Mouse (Mus musculus) liver, embryonic 13.5 days (tissue): ENCODE measurements around the gene Gm15013. TPM values are rescaled to one million over a fixed set of nuclear protein-coding genes. Genes with fewer than 3 reads are reported as not detected.
"Not testable (repeated sequence)": the region's sequence is repeated elsewhere in the genome, so short reads cannot be mapped to it uniquely, and the experiment has no call there.

Experiments
- ATAC-seq: fragments of 200-750 bp; cut with Nextera tagmentation; 2 replicates; pipeline ENCODE4 v1.8.0; 2017; ENCODE audit warnings: low read depth, mild to moderate bottlenecking, moderate number of reproducible peaks, moderate library complexity
- DNase-seq: peaks from one replicate; pipeline ENCODE4 v3.0.0; 2022
- H3K27ac ChIP-seq: fragments of 300-500 bp; sonication (generic); 2 replicates; pipeline ENCODE4 v1.5.1; 2015; ENCODE audit warnings: moderate library complexity, mild to moderate bottlenecking, inconsistent platforms
- H3K27me3 ChIP-seq: fragments of 300-500 bp; sonication (generic); 2 replicates; pipeline ENCODE4 v1.6.1; 2015; ENCODE audit warnings: mild to moderate bottlenecking, inconsistent platforms
- H3K36me3 ChIP-seq: fragments of 300-500 bp; sonication (generic); 2 replicates; pipeline ENCODE4 v1.6.1; 2015; ENCODE audit warnings: mild to moderate bottlenecking, inconsistent platforms
- H3K4me1 ChIP-seq: fragments of 300-500 bp; sonication (generic); replicated peaks from 2 replicates; pipeline ENCODE4 v1.6.1; 2015; ENCODE audit warnings: inconsistent platforms
- H3K4me2 ChIP-seq: fragments of 300-500 bp; sonication (generic); 2 replicates; pipeline ENCODE4 v1.6.1; 2015; ENCODE audit warnings: inconsistent platforms, mild to moderate bottlenecking, moderate library complexity
- H3K4me3 ChIP-seq: fragments of 300-500 bp; sonication (generic); replicated peaks from 2 replicates; pipeline ENCODE4 v1.5.1; 2015; ENCODE audit warnings: mild to moderate bottlenecking, inconsistent platforms
- H3K9ac ChIP-seq: fragments of 300-500 bp; sonication (generic); 2 replicates; pipeline ENCODE4 v1.6.1; 2015; ENCODE audit warnings: mild to moderate bottlenecking, inconsistent platforms
- H3K9me3 ChIP-seq: fragments of 300-500 bp; sonication (generic); replicated peaks from 2 replicates; pipeline ENCODE4 v1.6.1; 2016; ENCODE audit warnings: inconsistent platforms
- WGBS: fragments of 180-500 bp; shearing (Covaris S2); methylation state at CpG from one replicate; pipeline ENCODE4 v1.1.7; 2015; ENCODE audit not compliant: insufficient replicate concordance; 5-methylcytosine and 5-hydroxymethylcytosine counted together
- polyA plus RNA-seq: library from polyadenylated mRNA; unstranded; fragments of >200 nt; fragmentation: Nextera tagmentation; extraction: Ambion mirVana; gene quantifications from 2 replicates; pipeline ENCODE4 v1.2.1, GENCODE M21; 2015

Gene Gm15013
- polyA plus RNA-seq, result 0.14 TPM in 1 of 2 replicates, not detected in the other

DNA sequence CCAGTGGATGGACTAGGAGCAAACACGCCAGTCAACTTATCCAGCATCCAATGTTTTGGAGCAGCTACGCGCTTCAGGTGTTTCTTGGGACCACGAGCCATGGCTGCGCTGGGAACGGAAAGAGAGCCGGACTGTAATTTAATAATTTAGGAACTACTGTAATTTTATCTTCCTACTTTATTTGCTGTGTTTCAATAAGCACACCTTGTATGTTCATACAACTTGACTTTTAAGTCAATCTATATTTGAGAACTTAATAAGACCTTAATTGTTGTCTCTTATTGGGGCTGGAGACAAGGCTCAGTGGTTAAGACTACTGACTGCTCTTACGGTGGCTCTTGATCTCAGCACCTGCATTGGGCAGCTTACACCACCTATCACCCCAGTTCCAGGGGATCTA lies at the start of gene Gm15013:
TSS of gene Gm15013 (minus strand) at position 101 of the 400 bp plus-strand sequence.
- H3K27ac ChIP-seq, result no peak within 1 kb of the TSS
- no peaks in the 10 kb centered on the region for H3K9me3 ChIP-seq
- no peaks in the 10 kb centered on the region for H3K36me3 ChIP-seq
- H3K4me1 ChIP-seq, result no peaks in the 10 kb centered on the region
- H3K27me3 ChIP-seq, result no peaks in the 10 kb centered on the region
- WGBS, result 85% methylated on average over 8 of the region's 8 CpGs
- no peak within 1 kb of the TSS for H3K9ac ChIP-seq
- no peak within 1 kb of the TSS for H3K4me3 ChIP-seq
- H3K4me2 ChIP-seq, result no peak within 1 kb of the TSS
- ATAC-seq, result no peak
- no peak for DNase-seq

DNA sequence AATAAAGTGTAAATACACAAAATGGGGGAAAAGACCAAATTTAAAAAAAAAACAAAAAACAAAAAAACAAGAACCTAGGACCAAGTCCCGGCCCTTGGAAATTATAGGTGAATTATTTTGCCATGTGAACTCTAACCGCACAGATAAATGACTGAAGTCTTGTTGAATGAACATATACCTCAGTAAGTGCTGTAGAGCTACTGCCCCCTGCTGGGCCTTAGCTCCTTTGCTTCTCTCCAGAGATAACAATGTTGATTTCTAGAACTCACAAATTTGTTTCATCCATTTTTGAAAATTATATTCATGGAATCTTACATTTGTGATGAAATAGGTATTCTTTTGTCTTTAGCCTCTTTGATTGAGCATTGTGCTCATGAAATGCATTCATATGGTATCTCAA lies 48.3 kb upstream of the Gm15013 start:
- Histone ChIP-seq H3K4me2 (no peak overlapping the region), H3K4me3 (no peak overlapping the region), H3K4me1 (no peaks in the 10 kb centered on the region), H3K27me3 (no peaks in the 10 kb centered on the region), H3K9ac (no peak overlapping the region), H3K9me3 (no peaks in the 10 kb centered on the region), H3K27ac (no peak overlapping the region), H3K36me3 (no peaks in the 10 kb centered on the region)
- 40% methylated on average over 2 of the region's 2 CpGs for WGBS
- ATAC-seq (no peak), DNase-seq (no peak)

- H3K4me2 ChIP-seq, H3K9ac ChIP-seq, H3K36me3 ChIP-seq, H3K9me3 ChIP-seq, H3K27ac ChIP-seq, H3K4me3 ChIP-seq, H3K4me1 ChIP-seq, ATAC-seq, H3K27me3 ChIP-seq, DNase-seq: not testable (repeated sequence)
- 62% methylated on average over 3 of the region's 3 CpGs for WGBS
These were observed 44.4 kb upstream of the Gm15013 start for GRCm38 (mm10) chrX:139758634-139759033.

GRCm38 (mm10) chrX:139751855-139752254 lies 37.6 kb upstream of the Gm15013 start:
- DNase-seq (peak; percentile 3), ATAC-seq (no peak)
- Histone ChIP-seq H3K27me3 (no peaks in the 10 kb centered on the region), H3K4me1 (no peaks in the 10 kb centered on the region), H3K36me3 (no peaks in the 10 kb centered on the region), H3K4me2 (no peak overlapping the region), H3K4me3 (no peak overlapping the region), H3K9me3 (no peaks in the 10 kb centered on the region), H3K9ac (no peak overlapping the region), H3K27ac (no peak overlapping the region)
- WGBS, result 0% methylated on average over 1 of the region's 1 CpGs

GRCm38 (mm10) chrX:139737066-139737465 lies 22.8 kb upstream of the Gm15013 start:
- 77% methylated on average over 5 of the region's 5 CpGs for WGBS
- Histone ChIP-seq H3K9me3 (no peaks in the 10 kb centered on the region), H3K36me3 (no peaks in the 10 kb centered on the region), H3K4me3 (no peak overlapping the region), H3K4me2 (no peak overlapping the region), H3K27ac (no peak overlapping the region), H3K9ac (no peak overlapping the region), H3K4me1 (no peaks in the 10 kb centered on the region), H3K27me3 (no peaks in the 10 kb centered on the region)
- DNase-seq (no peak), ATAC-seq (no peak)

GRCm38 (mm10) chrX:139730541-139730940 lies 16.3 kb upstream of the Gm15013 start:
- H3K4me3 ChIP-seq, result no peak overlapping the region
- H3K4me1 ChIP-seq, result no peaks in the 10 kb centered on the region
- H3K9me3 ChIP-seq, result no peaks in the 10 kb centered on the region
- 77% methylated on average over 3 of the region's 3 CpGs for WGBS
- H3K27ac ChIP-seq, result no peak overlapping the region
- no peaks in the 10 kb centered on the region for H3K27me3 ChIP-seq
- H3K4me2 ChIP-seq, result no peak overlapping the region
- ATAC-seq (no peak), DNase-seq (no peak)
- H3K9ac ChIP-seq, result no peak overlapping the region
- H3K36me3 ChIP-seq, result no peaks in the 10 kb centered on the region

DNA sequence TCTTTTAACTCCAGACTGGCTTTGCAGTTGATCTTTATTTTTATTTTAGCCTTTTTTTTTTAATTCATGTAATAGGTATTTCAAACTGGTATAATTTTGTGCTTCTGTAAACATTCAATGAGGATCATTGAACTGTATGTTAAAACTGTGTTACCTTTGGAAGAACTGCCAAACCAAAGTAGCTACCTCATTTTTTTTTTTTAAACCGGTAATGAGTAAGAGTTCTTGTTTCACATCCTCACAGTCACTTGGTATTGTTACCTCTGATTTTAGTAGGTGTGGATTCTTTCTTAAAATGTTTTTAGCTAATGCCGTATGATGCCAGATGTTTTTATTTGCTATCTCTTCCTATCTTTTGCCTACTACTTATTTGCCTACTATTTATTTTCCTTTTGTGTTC lies 8.1 kb upstream of the Gm15013 start:
- Histone ChIP-seq H3K27ac (no peak overlapping the region), H3K4me2 (no peak overlapping the region), H3K4me1 (no peaks in the 10 kb centered on the region), H3K9me3 (no peaks in the 10 kb centered on the region), H3K36me3 (no peaks in the 10 kb centered on the region), H3K4me3 (no peak overlapping the region), H3K9ac (no peak overlapping the region), H3K27me3 (no peaks in the 10 kb centered on the region)
- ATAC-seq (no peak), DNase-seq (no peak)
- 86% methylated on average over 2 of the region's 2 CpGs for WGBS

DNA sequence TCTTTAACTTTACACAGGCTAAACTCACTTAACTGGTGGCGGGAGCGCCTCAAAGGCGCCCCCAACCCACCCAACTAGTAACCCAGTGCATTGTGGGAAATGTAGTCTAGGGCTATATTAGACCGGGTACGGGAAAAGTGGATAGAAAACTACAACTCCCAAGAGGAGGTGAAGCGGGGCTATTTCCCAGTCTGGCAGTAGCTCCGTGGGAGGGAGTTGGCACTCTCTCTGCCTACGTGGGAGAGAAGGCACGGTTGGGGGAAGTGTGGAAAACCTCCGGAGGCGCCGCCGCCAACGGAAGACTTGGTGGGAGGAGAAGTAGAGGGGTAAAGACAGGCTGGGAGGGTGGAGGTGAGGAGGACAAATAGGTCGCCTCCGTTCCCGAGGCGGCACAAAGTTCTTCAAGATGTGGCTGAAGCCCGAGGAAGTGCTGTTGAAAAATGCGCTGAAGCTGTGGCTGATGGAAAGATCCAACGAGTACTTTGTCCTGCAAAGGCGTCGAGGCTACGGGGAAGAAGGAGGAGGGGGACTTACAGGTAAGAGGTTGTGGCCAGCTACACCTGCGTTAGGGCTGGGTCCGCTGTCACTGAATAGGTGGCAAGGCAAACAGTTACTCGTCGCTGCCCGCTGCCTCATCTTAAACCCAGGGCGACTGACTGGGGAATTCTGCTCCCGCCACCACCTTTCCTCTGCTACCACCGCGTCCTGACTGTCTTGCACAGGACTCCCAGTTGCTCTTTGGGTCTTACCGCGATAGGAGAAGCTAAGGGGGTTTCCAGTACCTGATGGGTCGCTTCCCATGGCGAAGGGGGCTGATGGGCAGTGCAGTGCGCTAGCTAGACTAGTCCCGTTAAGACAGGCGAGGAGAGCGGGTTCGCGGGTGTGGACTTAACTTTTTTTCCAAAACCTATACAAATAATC lies 29.2 kb downstream of the Gm15013 start, which contains the start of gene Tbc1d8b:
TSS of gene Tbc1d8b (plus strand) at position 222 of the 921 bp plus-strand sequence.
- no peaks in the 10 kb centered on the region for H3K9me3 ChIP-seq
- peaks cover 12% of the 10 kb centered on the region for H3K4me1 ChIP-seq
- peak; percentile 100 for ATAC-seq
- H3K9ac ChIP-seq, result peak within 1 kb of the TSS; percentile 71
- H3K27ac ChIP-seq, result no peak within 1 kb of the TSS
- WGBS, result 9% methylated on average over 43 of the region's 43 CpGs
- peak; percentile 61 for DNase-seq
- H3K4me2 ChIP-seq, result peak within 1 kb of the TSS; percentile 71
- no peaks in the 10 kb centered on the region for H3K27me3 ChIP-seq
- peak within 1 kb of the TSS; percentile 68 for H3K4me3 ChIP-seq
- no peaks in the 10 kb centered on the region for H3K36me3 ChIP-seq

DNA sequence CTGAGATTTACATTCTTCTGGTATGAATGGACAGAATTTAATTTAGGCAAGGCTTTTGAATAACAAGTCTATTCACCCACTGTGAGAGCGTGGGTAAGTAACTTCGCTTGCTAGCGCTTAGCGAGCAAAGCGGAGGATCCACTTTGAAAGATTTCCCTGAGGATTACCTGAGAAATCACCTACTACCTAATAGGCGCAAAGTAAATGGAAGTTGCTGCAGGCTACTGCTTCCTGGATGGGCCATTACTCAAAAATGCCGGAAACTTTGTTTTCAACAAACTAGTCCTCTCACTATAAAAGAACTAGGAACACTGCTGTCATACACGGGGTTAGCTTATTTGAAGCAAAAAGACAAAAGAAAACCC lies 29.9 kb downstream of the Gm15013 start:
- H3K27me3 ChIP-seq, result no peaks in the 10 kb centered on the region
- H3K4me2 ChIP-seq, result peak overlapping the region; percentile 71
- H3K4me1 ChIP-seq, result peaks cover 12% of the 10 kb centered on the region
- H3K36me3 ChIP-seq, result no peaks in the 10 kb centered on the region
- ATAC-seq, result peak; percentile 20
- H3K27ac ChIP-seq, result no peak overlapping the region
- no peak for DNase-seq
- no peaks in the 10 kb centered on the region for H3K9me3 ChIP-seq
- 21% methylated on average over 8 of the region's 8 CpGs for WGBS
- peak overlapping the region; percentile 68 for H3K4me3 ChIP-seq
- H3K9ac ChIP-seq, result peak overlapping the region; percentile 71

GRCm38 (mm10) chrX:139665829-139666228 lies 48.5 kb downstream of the Gm15013 start:
- Histone ChIP-seq H3K4me3 (no peak overlapping the region), H3K27me3 (no peaks in the 10 kb centered on the region), H3K4me1 (no peaks in the 10 kb centered on the region), H3K27ac (no peak overlapping the region), H3K4me2 (no peak overlapping the region), H3K36me3 (no peaks in the 10 kb centered on the region), H3K9ac (no peak overlapping the region), H3K9me3 (no peaks in the 10 kb centered on the region)
- DNase-seq, result no peak
- WGBS, result 70% methylated on average over 2 of the region's 2 CpGs
- ATAC-seq, result no peak
